Mouse (Mus musculus): ENCODE results near the gene Trp53. TPM values are rescaled to one million over a fixed set of nuclear protein-coding genes. Genes with fewer than 3 reads are reported as not detected.
A peak's percentile ranks its signal among the peaks of the same experiment; 100 is the strongest.

The Trp53 gene
- total and polyA plus RNA-seq, 3 experiments: 24.9 to 372 (median 107) TPM

- DNase-seq (ENCODE audit: extremely low read depth): peak; percentile 94
- H3K36me3 ChIP-seq (replicated peaks in 1 of 2; ENCODE audit: control insufficient read depth in 1 of 2, insufficient read depth in 1 of 2, low read length in 1 of 2): peaks cover 19 to 48% of the 10 kb centered on the region in 2 experiments
- H3K9ac ChIP-seq (ENCODE audit: insufficient read depth, low read depth): peak overlapping the region; percentile 99
- peaks cover 84% of the 10 kb centered on the region for H3K79me2 ChIP-seq (replicated peaks; ENCODE audit: control insufficient read depth, extremely low read depth, insufficient read depth, poor library complexity, severe bottlenecking)
- in situ Hi-C loops (cut with MboI; ENCODE audit: low pct_ligation_motif_present, low pct_unique_long_range_greater_than_20kb, low sequenced_read_pairs) (no loop called here), dilution Hi-C loops (cut with MboI; ENCODE audit: extremely low pct_ligation_motif_present, extremely low pct_unique_long_range_greater_than_20kb, low sequenced_read_pairs) (no loop called here)
- H3K4me3 ChIP-seq (replicated peaks in 1 of 3; ENCODE audit: low read depth in 2 of 3, low read length in 2 of 3, poor library complexity in 1 of 3): peak overlapping the region; percentile 81 to 99 (median 95)
- TF ChIP-seq ZKSCAN1 (IDR thresholded peaks at IDR 0.05; ENCODE audit: borderline replicate concordance, low read depth, low read length) (no peak), JUND (conservative IDR thresholded peaks at IDR 0.05; ENCODE audit: low read depth, low read length) (no peak), MAFK (IDR thresholded peaks at IDR 0.05; ENCODE audit: insufficient replicate concordance, low read length) (no peak), HCFC1 (IDR thresholded peaks at IDR 0.05; ENCODE audit: low read depth, low read length) (peak; percentile 87), MAX (IDR thresholded peaks at IDR 0.05; ENCODE audit: low read length) (peak; percentile 70), KAT2A (IDR thresholded peaks at IDR 0.05; ENCODE audit: insufficient replicate concordance, low read length) (peak; percentile 83; the same call in 1 of the 2 replicates), RAD21 (IDR thresholded peaks at IDR 0.05; ENCODE audit: low read depth, low read length) (no peak), TBP (conservative IDR thresholded peaks at IDR 0.05; ENCODE audit: low read depth, low read length) (peak; percentile 82; the same call in 1 of the 2 replicates), E2F4 (IDR thresholded peaks at IDR 0.05; ENCODE audit: insufficient replicate concordance, low read depth, low read length) (peak; percentile 84; the same call in 1 of the 2 replicates), BHLHE40 (IDR thresholded peaks at IDR 0.05; ENCODE audit: low read depth, low read length) (peak; percentile 3; the same call in 1 of the 2 replicates), ZNF384 (IDR thresholded peaks at IDR 0.05; ENCODE audit: low read depth, low read length) (no peak), MYC (IDR thresholded peaks at IDR 0.05; ENCODE audit: low read depth, low read length) (peak; percentile 25; the same call in 1 of the 2 replicates), ZMIZ1 (IDR thresholded peaks at IDR 0.05; ENCODE audit: low read depth, low read length) (peak; percentile 62; the same call in 1 of the 2 replicates), UBTF (IDR thresholded peaks at IDR 0.05; ENCODE audit: low read depth, low read length) (no peak; the same call in none of the 2 replicates), MXI1 (IDR thresholded peaks at IDR 0.05; ENCODE audit: low read depth, low read length) (peak; percentile 85), CTCF (conservative IDR thresholded peaks at IDR 0.05 in 1 of 2, IDR thresholded peaks at IDR 0.05 in 1 of 2; ENCODE audit: low read depth in 2 of 2, low read length in 2 of 2) (no peak), USF2 (conservative IDR thresholded peaks at IDR 0.05; ENCODE audit: low read depth, low read length) (no peak), RCOR1 (conservative IDR thresholded peaks at IDR 0.05; ENCODE audit: low read depth, low read length) (no peak), JUN (IDR thresholded peaks at IDR 0.05; ENCODE audit: insufficient read depth, low read depth, low read length) (no peak), SIN3A (IDR thresholded peaks at IDR 0.05; ENCODE audit: low read length) (peak; percentile 97), SMC3 (IDR thresholded peaks at IDR 0.05; ENCODE audit: low read depth, low read length) (no peak), ELF1 (IDR thresholded peaks at IDR 0.05; ENCODE audit: low read depth, low read length) (peak; percentile 86), ETS1 (conservative IDR thresholded peaks at IDR 0.05; ENCODE audit: low read depth, low read length) (no peak; the same call in 1 of the 2 replicates), EP300 (IDR thresholded peaks at IDR 0.05; ENCODE audit: low read length) (peak; percentile 57; the same call in 1 of the 2 replicates), NRF1 (IDR thresholded peaks at IDR 0.05; ENCODE audit: low read depth, low read length) (no peak), NELFE (IDR thresholded peaks at IDR 0.05; ENCODE audit: low read depth, low read length) (peak; percentile 13; the same call in 1 of the 2 replicates), GABPA (IDR thresholded peaks at IDR 0.05; ENCODE audit: insufficient replicate concordance, low read depth, low read length) (no peak; the same call in 1 of the 2 replicates), ZC3H11A (IDR thresholded peaks at IDR 0.05; ENCODE audit: low read depth, low read length) (no peak), MAZ (IDR thresholded peaks at IDR 0.05; ENCODE audit: low read depth, low read length) (no peak), PAX5 (IDR thresholded peaks at IDR 0.05; ENCODE audit: low read length) (no peak), USF1 (IDR thresholded peaks at IDR 0.05; ENCODE audit: low read depth, low read length) (no peak), CHD1 (IDR thresholded peaks at IDR 0.05; ENCODE audit: low read depth, low read length) (peak; percentile 98), IRF4 (IDR thresholded peaks at IDR 0.05; ENCODE audit: low read depth, low read length) (peak; percentile 82), POLR2A (IDR thresholded peaks at IDR 0.05; ENCODE audit: low read depth, low read length) (no peak; the same call in none of the 2 replicates), CHD2 (IDR thresholded peaks at IDR 0.05; ENCODE audit: low read length) (no peak), TCF12 (IDR thresholded peaks at IDR 0.05; ENCODE audit: low read depth, low read length) (no peak; the same call in 1 of the 2 replicates), POLR2AphosphoS2 (IDR thresholded peaks at IDR 0.05; ENCODE audit: low read depth, low read length) (peak; percentile 28; the same call in 1 of the 2 replicates), MEF2A (IDR thresholded peaks at IDR 0.05; ENCODE audit: borderline replicate concordance, low read depth, low read length) (peak; percentile 63)
- peak overlapping the region; percentile 89 for H3K27ac ChIP-seq (ENCODE audit: insufficient read depth, low read depth)
- peaks cover 19 to 61% of the 10 kb centered on the region in 2 experiments for H3K4me1 ChIP-seq (ENCODE audit: control insufficient read depth in 1 of 2, insufficient read depth in 2 of 2)
- H3K4me2 ChIP-seq (ENCODE audit: insufficient read depth, low read depth, poor library complexity, severe bottlenecking): peak overlapping the region; percentile 96; the same call in 1 of the 2 replicates
- no peaks in the 10 kb centered on the region for H3K27me3 ChIP-seq (replicated peaks)
- H3K9me3 ChIP-seq (replicated peaks; ENCODE audit: low read length): no peaks in the 10 kb centered on the region
These were observed 1.1 kb downstream of the Trp53 start for GRCm38 (mm10) chr11:69581147-69581688.
